Mouse (Mus musculus) monocyte, adult 5-6 weeks (primary cell): ENCODE data around the gene Cxcr2. TPM values are rescaled to one million over a fixed set of nuclear protein-coding genes. Genes with fewer than 3 reads are reported as not detected.

Experiments used
- ATAC-seq: fragments of 153-309, 156-312 bp; replicated peaks from 2 replicates; pipeline ENCODE4 v1.8.0; 2017; ENCODE audit warnings: mild to moderate bottlenecking; ENCODE audit not compliant: low TSS enrichment, insufficient number of reproducible peaks, severe bottlenecking, poor library complexity, low FRiP score
- total RNA-seq: library from RNA; stranded (forward); fragments of 200-1000, 200-491, 200-594 nt; gene quantifications from 3 replicates; pipeline ENCODE4 v1.2.3, GENCODE M21; 2017

Cxcr2 gene
- total RNA-seq, 1 experiment from 2014 or later: 10.4 TPM

DNA sequence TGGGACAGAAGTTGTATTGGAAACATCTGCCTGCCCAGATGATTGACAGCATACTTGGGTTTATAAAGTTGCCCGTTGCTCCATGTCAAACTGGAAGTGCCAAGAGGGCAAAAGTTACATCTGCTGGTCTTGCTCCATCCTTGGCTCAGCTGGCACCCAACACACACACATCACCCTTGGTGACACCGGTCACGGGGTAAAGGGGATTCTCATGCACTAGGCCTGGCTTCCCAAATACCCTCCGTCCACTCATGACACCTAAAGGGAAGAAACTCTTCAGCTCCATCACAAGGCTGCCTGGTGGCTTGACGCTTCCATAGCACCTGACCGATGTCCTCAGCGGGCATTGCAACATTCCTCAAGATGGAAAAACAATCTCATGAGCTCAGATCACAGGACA, 36.7 kb downstream of the Cxcr2 start:
- no peak for ATAC-seq

DNA sequence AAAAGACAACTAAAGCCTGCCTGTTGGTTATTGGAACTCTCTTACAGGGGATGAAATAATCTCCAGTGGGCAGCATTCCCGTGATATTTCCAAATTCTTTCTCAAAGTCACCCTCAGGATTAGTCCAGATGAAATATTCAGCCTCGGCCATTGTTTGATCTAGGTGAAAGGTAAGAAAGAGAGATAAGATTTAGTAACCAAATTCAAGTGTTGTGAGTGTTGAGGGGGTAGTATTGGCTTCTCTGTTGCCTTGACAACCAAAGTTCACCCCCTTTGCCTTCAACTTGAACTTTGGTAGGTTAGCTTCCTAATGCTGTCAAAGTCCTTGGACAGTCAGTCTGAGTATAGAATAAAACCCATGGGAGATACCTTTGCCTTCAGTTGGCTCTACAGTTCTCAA, 38.9 kb downstream of the Cxcr2 start:
- ATAC-seq: no peak

DNA sequence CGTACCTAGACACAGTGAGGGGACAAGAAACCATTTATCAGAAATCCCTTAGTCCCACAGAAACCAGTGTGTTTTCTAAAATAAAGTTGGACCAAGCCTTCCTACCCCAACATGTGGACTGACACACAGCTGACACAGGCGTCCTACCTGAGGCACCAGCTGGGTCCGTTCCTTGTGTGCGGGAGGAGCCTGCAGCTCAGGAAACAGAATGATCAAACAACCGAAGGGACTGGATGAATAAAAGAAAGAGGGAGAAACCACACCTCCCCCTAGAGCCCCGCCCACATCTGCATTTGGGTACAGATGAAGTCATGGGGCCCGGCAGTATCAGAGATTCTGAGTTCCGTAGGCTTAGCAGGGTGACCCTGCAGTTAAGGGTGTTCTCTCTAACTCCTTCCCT, 40.7 kb downstream of the Cxcr2 start, which contains the start of gene Cxcr1:
Cxcr1 (minus strand) TSS at position 187 of the 400 bp plus-strand sequence.
- no peak for ATAC-seq

GRCm38 (mm10) chr1:74195961-74196360, 42.2 kb downstream of the Cxcr2 start:
- 0 out of 2 replicates have a peak, but pooled peaks have one; percentile 62 for ATAC-seq

DNA sequence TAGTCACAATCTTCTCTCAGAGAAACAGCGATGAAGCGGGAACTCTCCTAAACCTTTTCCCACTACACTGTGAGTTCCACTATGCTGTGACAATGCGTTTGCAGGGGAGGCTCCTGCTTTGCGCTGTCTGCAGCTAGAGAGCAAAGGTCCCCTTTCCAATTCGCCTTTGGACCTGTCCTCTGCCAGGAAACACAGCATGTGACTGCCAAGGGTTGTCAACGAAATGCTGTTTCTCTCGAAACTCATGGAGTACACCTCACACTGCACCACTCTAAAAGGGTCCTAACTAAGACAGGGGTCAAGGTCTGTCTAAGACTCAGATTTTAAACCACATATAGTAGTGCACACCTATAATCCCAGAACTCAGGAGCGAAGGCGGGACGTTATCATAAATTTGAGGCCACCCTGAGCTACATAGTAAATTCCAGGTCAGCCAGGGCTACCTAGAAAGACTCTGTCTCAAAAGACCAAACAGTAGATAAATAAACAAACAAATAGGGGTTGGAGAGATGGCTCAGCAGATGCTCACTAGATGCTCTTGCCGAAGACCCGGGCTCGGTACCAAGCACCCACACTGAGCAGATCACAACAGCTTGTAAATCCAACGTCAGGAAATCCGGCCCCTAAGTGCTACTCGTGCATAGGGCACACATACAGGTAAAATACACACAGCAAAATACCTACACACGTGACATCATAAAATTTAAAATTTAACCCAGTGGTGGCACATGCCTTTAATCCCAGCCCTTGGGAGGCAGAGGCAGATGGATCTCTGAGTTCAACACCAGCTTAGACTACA, 43.0 kb downstream of the Cxcr2 start:
- ATAC-seq: no peak

GRCm38 (mm10) chr1:74197726-74198470, 44.1 kb downstream of the Cxcr2 start:
- ATAC-seq: no peak

GRCm38 (mm10) chr1:74199046-74199445, 45.3 kb downstream of the Cxcr2 start:
- no peak for ATAC-seq

DNA sequence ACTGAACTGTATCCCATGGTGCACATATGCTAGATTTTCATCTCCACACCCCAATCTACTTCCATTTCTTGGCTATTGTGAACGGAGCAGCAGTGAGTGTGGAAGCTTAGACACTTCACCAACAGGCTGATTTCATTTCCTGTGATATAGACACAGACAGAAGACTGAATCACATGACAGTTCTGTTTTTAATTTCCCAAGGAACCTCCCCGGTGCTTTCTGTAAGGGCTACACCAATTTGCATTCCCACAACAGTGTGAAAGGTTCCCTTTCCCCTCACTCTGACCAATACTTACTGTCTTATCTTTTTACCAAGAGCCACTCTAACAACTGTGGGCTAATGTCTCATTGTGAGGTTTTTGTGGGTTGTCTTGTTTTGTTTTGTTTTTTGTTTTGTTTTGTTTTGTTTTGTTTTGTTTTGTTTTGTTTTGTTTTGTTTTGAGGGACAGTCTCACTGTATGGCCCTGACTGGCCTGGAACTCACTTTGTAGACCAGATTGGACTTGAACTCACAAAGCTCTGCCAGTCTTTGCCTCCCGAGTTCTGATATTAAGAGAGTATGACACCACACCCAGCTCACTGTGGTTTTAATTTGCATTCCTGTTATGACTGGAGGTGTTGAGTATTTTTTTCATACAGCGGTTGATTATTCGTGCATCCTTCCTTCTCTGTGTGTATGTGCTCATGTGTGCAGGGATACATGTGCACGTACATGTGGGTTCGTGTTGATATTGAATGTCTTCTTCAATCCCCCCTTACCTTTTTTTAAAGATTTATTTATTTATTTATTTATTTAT, 47.5 kb downstream of the Cxcr2 start:
- ATAC-seq: 0 out of 2 replicates have a peak, but pooled peaks have one; percentile 9

GRCm38 (mm10) chr1:74203457-74203856, 49.7 kb downstream of the Cxcr2 start:
- ATAC-seq: no peak

DNA sequence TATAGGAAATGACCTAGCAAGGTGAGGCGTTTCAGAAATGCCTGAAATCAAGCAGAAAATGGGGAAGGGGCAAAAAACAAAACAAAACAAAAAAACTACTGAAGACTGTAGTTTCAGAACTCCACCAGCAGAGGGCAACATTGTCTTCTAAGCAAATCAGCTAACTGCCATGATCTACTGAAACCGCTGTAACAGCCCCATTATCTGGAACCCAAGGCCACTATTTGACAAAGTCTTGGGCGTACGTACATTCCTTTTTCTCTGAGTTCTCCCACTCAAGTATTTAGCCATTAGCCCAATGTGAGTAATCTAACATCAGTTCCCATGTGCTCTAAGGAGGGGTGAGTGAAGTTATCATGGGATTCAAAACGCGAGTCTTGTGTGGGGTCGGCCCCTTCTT, 52.1 kb downstream of the Cxcr2 start:
- ATAC-seq: peak; percentile 65; the same call in 1 of the 2 replicates

GRCm38 (mm10) chr1:74206642-74207041, 52.9 kb downstream of the Cxcr2 start:
- ATAC-seq: 0 out of 2 replicates have a peak, but pooled peaks have one; percentile 14

DNA sequence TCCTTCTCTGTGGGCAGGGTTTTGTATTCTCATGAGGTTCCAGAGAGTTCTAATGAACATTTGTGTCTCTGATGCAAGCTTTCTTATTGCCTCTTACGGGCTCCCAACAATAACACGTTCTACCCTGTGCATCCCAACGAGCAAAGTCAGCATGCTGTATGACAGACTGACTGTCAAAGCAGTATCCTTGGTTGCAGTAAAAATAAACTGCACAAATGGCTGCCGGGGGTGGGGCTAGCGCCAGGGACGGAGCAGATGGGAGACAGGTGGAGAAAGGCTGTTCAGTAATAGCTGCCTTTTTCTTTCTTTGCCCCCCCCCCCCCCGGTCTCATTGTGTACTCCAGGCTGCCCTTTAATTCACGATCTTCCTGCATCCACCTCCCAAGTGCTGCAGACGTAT, 54.1 kb downstream of the Cxcr2 start:
- no peak for ATAC-seq

GRCm38 (mm10) chr1:74208941-74209340, 55.2 kb downstream of the Cxcr2 start:
- no peak for ATAC-seq

Other genes starting within 250 kb of the Cxcr2 start
- gene Tns1, start 29.5 kb upstream of the Cxcr2 start, total RNA-seq: 1.9 to 2.9 TPM (median 2.0 TPM) in 3 replicates
- 2.6 TPM in 1 of 3 replicates, not detected in the others for gene Rufy4, start 28.4 kb upstream of the Cxcr2 start, total RNA-seq
- not detected in 3 replicates for gene Cxcr1, start 40.6 kb downstream of the Cxcr2 start, total RNA-seq
- 755 to 1,060 TPM (median 1,019 TPM) in 3 replicates for gene Arpc2, start 82.1 kb downstream of the Cxcr2 start, total RNA-seq
- not detected in 3 replicates for gene Gpbar1, start 124.6 kb downstream of the Cxcr2 start, total RNA-seq
- gene Aamp, start 130.7 kb downstream of the Cxcr2 start, total RNA-seq: 105 to 159 TPM (median 131 TPM) in 3 replicates
- 14.7 to 18.6 TPM (median 17.1 TPM) in 3 replicates for gene Pnkd, start 130.9 kb downstream of the Cxcr2 start, total RNA-seq
- gene Tmbim1, start 151.6 kb downstream of the Cxcr2 start, total RNA-seq: 15.8 to 20.8 TPM (median 19.0 TPM) in 3 replicates
- 0.29 to 3.3 TPM (median 0.96 TPM) in 3 replicates for gene Catip, start 208.1 kb downstream of the Cxcr2 start, total RNA-seq
- 180 to 306 TPM (median 249 TPM) in 3 replicates for gene Slc11a1, start 221.2 kb downstream of the Cxcr2 start, total RNA-seq
- 31.8 to 64.2 TPM (median 34.4 TPM) in 3 replicates for gene Ctdsp1, start 237.5 kb downstream of the Cxcr2 start, total RNA-seq